Mouse (Mus musculus): ENCODE measurements around the gene Map6. TPM values are rescaled to one million over a fixed set of nuclear protein-coding genes. Genes with fewer than 3 reads are reported as not detected.

The Map6 gene
- polyA plus RNA-seq, 1 experiment, result 35.1 TPM

DNA sequence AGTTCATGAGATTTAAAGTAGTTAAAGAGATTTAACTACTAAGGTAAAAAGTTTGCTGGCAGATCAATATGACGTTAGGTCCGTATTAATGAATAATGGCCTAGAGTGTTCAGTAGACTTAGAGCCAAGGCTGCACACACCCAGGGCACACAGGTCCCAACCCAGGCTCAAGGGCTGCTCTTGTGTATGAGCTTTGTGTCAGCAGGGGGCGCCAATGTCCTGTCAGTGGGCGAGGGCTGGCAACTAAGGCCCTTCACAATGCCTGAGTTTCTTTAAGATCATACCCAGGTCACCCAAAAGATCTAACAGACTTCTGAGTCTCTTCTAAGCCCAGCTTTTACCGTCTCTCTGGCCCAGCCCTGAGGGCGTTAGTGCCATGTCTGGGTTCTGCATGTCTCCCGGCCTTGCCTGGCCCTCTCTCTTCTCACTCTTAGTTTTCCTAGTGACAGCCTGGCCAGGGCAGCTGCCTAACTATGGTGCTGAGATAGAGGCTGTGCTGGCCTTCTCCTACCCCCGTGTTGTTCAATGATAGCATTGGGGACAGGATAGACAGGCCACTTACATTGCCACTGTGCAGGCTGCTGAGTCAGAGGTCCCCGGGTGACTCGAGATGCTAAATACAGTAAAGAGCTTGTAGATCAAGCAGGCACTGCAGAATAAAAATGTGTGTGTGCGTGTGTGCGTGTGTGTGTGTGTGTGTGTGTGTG, 65.7 kb downstream of the Map6 start:
- H3K27me3 ChIP-seq (ENCODE audit: control insufficient read depth, insufficient read depth, insufficient read length), result no peaks in the 10 kb centered on the region
- TF ChIP-seq MYOD1 (IDR thresholded peaks at IDR 0.05; ENCODE audit: control insufficient read depth in 1 of 3, insufficient read length in 2 of 3, low read depth in 2 of 3), result no peak
- no peak for TF ChIP-seq CEBPB (IDR thresholded peaks at IDR 0.05; ENCODE audit: insufficient read depth, poor library complexity, severe bottlenecking)
- no peak for TF ChIP-seq TCF3 (IDR thresholded peaks at IDR 0.05; ENCODE audit: insufficient read length, low read depth)
- no peak for TF ChIP-seq POLR2AphosphoS2 (IDR thresholded peaks at IDR 0.05; ENCODE audit: insufficient read length, low read depth)
- TF ChIP-seq REST (IDR thresholded peaks at IDR 0.05; ENCODE audit: insufficient read depth, insufficient read length), result no peak
- TF ChIP-seq SRF (IDR thresholded peaks at IDR 0.05; ENCODE audit: control insufficient read depth, insufficient read length, low read depth), result no peak
- TF ChIP-seq POLR2A (IDR thresholded peaks at IDR 0.05; ENCODE audit: insufficient read length, low read depth), result no peak
- no peak overlapping the region for H3ac ChIP-seq (ENCODE audit: control insufficient read depth, insufficient read length)
- no peaks in the 10 kb centered on the region for H3K79me2 ChIP-seq (ENCODE audit: control insufficient read depth, insufficient read depth)
- H3K4me3 ChIP-seq, result no peak overlapping the region
- no peaks in the 10 kb centered on the region for H3K36me3 ChIP-seq (ENCODE audit: control insufficient read depth, insufficient read depth)
- no peak overlapping the region for H3K4me2 ChIP-seq (ENCODE audit: low read depth)

DNA sequence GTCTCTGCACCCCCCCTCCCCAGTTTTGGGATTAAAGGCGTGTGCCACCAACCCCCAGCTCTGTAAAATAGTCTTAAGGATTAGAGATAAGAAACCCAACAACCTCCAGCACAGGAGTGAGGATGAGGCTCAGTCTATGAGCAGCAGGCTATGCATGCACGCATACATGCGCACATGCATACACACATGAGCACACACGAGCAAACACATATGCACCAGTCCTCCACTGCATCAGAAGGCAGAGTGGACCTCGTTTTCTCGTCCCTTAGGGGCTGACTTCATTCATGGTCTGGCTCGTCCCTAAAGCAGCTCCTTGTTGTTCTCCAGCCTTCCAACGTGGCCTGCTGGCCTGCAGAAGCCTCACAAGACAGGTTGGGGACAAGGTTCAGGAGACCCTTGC, 73.5 kb downstream of the Map6 start:
- H3K79me2 ChIP-seq (ENCODE audit: control insufficient read depth, insufficient read depth), result no peaks in the 10 kb centered on the region

DNA sequence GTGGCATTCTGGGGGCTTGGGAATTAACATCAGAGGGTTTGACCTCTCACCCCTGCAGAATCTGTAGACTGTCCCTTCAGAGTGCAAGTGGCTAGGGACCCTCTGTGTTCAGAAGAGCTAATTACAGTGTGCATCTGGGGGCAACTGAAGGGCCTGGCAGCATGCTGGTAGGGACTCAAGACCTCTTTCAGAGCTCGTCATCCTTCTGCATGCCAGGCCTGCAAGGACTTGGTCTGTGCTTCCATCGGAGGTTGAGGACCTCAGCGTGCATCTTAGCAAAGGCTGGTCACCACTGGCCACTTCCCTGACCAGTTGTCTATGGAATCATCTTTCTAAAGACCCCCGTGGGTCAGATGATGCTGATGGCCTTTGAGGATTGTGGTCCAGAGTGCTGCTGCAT, 76.3 kb downstream of the Map6 start:
- H3K27me3 ChIP-seq (ENCODE audit: control insufficient read depth, insufficient read depth, insufficient read length), result no peaks in the 10 kb centered on the region
- no peak overlapping the region for H3K4me3 ChIP-seq
- no peak overlapping the region for H3ac ChIP-seq (ENCODE audit: control insufficient read depth, insufficient read length)
- H3K79me2 ChIP-seq (ENCODE audit: control insufficient read depth, insufficient read depth), result peaks cover 13% of the 10 kb centered on the region
- peaks cover 55% of the 10 kb centered on the region for H3K36me3 ChIP-seq (ENCODE audit: control insufficient read depth, insufficient read depth)
- TF ChIP-seq POLR2A (IDR thresholded peaks at IDR 0.05; ENCODE audit: insufficient read length, low read depth) (peak; percentile 44), POLR2AphosphoS2 (IDR thresholded peaks at IDR 0.05; ENCODE audit: insufficient read length, low read depth) (peak; percentile 96), SRF (IDR thresholded peaks at IDR 0.05; ENCODE audit: control insufficient read depth, insufficient read length, low read depth) (no peak), REST (IDR thresholded peaks at IDR 0.05; ENCODE audit: insufficient read depth, insufficient read length) (no peak), USF1 (IDR thresholded peaks at IDR 0.05; ENCODE audit: low read depth) (no peak), TCF3 (IDR thresholded peaks at IDR 0.05; ENCODE audit: insufficient read length, low read depth) (no peak), CEBPB (IDR thresholded peaks at IDR 0.05; ENCODE audit: insufficient read depth, poor library complexity, severe bottlenecking) (no peak), MYOD1 (IDR thresholded peaks at IDR 0.05; ENCODE audit: control insufficient read depth in 1 of 3, insufficient read length in 2 of 3, low read depth in 2 of 3) (no peak), E2F4 (IDR thresholded peaks at IDR 0.05; ENCODE audit: insufficient read depth) (no peak), TCF12 (IDR thresholded peaks at IDR 0.05; ENCODE audit: insufficient read depth, poor library complexity, severe bottlenecking) (no peak), MAX (IDR thresholded peaks at IDR 0.05; ENCODE audit: low read depth) (no peak), MYOG (IDR thresholded peaks at IDR 0.05; ENCODE audit: control insufficient read depth in 1 of 3, insufficient read depth in 1 of 3, insufficient read length in 2 of 3, low read depth in 2 of 3) (no peak)
- H3K4me2 ChIP-seq (ENCODE audit: low read depth), result no peak overlapping the region

More for the DNA sequence above, 73.5 kb downstream of the Map6 start:
- no peak overlapping the region for H3ac ChIP-seq (ENCODE audit: control insufficient read depth, insufficient read length)
- H3K36me3 ChIP-seq (ENCODE audit: control insufficient read depth, insufficient read depth), result peaks cover 28% of the 10 kb centered on the region
- no peak for TF ChIP-seq TCF12 (IDR thresholded peaks at IDR 0.05; ENCODE audit: insufficient read depth, poor library complexity, severe bottlenecking)
- TF ChIP-seq POLR2AphosphoS2 (IDR thresholded peaks at IDR 0.05; ENCODE audit: insufficient read length, low read depth), result peak; percentile 96
- TF ChIP-seq POLR2A (IDR thresholded peaks at IDR 0.05; ENCODE audit: insufficient read length, low read depth), result peak; percentile 61
- no peak for TF ChIP-seq TCF3 (IDR thresholded peaks at IDR 0.05; ENCODE audit: insufficient read length, low read depth)
- TF ChIP-seq USF1 (IDR thresholded peaks at IDR 0.05; ENCODE audit: low read depth), result no peak
- H3K27me3 ChIP-seq (ENCODE audit: control insufficient read depth, insufficient read depth, insufficient read length), result no peaks in the 10 kb centered on the region
- H3K4me3 ChIP-seq, result no peak overlapping the region
- no peak overlapping the region for H3K4me2 ChIP-seq (ENCODE audit: low read depth)

DNA sequence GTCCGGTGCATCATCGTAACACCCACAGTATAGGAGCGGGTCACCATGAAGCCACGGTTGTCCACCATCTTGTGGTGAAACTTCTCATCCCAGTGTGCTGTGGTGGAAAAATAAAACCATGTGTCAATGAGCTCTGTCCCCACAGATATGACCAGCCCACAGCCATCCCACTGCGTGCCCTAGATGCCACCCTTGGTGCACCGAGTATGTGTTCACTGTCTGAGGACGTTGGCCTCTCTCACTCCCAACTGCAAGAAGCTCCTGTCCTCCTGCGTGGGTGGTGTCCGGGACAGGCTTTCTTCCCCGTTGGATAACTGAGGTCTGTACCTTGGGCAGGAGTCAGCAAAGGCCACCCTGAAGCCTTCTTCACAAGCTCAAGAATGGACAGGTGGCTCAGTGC, 80.0 kb downstream of the Map6 start:
- H3K27me3 ChIP-seq (ENCODE audit: control insufficient read depth, insufficient read depth, insufficient read length), result no peaks in the 10 kb centered on the region
- TF ChIP-seq POLR2AphosphoS2 (IDR thresholded peaks at IDR 0.05; ENCODE audit: insufficient read length, low read depth), result peak; percentile 80
- no peak for TF ChIP-seq SRF (IDR thresholded peaks at IDR 0.05; ENCODE audit: control insufficient read depth, insufficient read length, low read depth)
- no peak for TF ChIP-seq CEBPB (IDR thresholded peaks at IDR 0.05; ENCODE audit: insufficient read depth, poor library complexity, severe bottlenecking)
- no peak for TF ChIP-seq MAX (IDR thresholded peaks at IDR 0.05; ENCODE audit: low read depth)
- TF ChIP-seq POLR2A (IDR thresholded peaks at IDR 0.05; ENCODE audit: insufficient read length, low read depth), result peak; percentile 51
- no peak for TF ChIP-seq TCF3 (IDR thresholded peaks at IDR 0.05; ENCODE audit: insufficient read length, low read depth)
- TF ChIP-seq E2F4 (IDR thresholded peaks at IDR 0.05; ENCODE audit: insufficient read depth), result no peak
- H3K4me2 ChIP-seq (ENCODE audit: low read depth), result peak overlapping the region; percentile 38
- H3K4me3 ChIP-seq, result no peak overlapping the region
- peaks cover 50% of the 10 kb centered on the region for H3K79me2 ChIP-seq (ENCODE audit: control insufficient read depth, insufficient read depth)
- H3ac ChIP-seq (ENCODE audit: control insufficient read depth, insufficient read length), result no peak overlapping the region
- peaks cover 71% of the 10 kb centered on the region for H3K36me3 ChIP-seq (ENCODE audit: control insufficient read depth, insufficient read depth)

DNA sequence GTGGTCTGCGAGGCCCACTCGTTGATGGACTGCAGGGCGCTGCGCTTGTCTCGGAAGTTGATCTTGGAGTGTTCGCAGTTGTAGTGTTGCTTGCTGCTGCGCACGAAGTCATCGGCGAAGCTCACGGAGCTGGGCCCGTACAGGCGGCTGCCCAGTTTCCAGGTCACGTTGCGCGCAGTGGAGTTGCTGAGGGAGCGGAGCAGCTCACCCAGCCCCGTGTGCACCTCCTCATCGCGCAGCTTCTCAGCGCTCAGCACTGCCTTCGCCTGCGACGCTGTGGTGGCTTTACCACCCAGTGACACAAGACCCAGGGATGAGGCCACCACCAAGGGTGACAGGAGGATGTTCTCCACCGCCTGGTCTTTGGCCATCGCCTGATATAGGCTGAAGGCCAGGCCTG, 81.6 kb downstream of the Map6 start:
- Histone ChIP-seq H3ac (ENCODE audit: control insufficient read depth, insufficient read length) (peak overlapping the region; percentile 23), H3K4me2 (ENCODE audit: low read depth) (peak overlapping the region; percentile 96), H3K79me2 (ENCODE audit: control insufficient read depth, insufficient read depth) (peaks cover 57% of the 10 kb centered on the region), H3K4me3 (peak overlapping the region; percentile 100), H3K27me3 (ENCODE audit: control insufficient read depth, insufficient read depth, insufficient read length) (no peaks in the 10 kb centered on the region), H3K36me3 (ENCODE audit: control insufficient read depth, insufficient read depth) (peaks cover 61% of the 10 kb centered on the region)
- TF ChIP-seq POLR2A (IDR thresholded peaks at IDR 0.05; ENCODE audit: insufficient read length, low read depth), result peak; percentile 74
- no peak for TF ChIP-seq MYOD1 (IDR thresholded peaks at IDR 0.05; ENCODE audit: control insufficient read depth in 1 of 3, insufficient read length in 2 of 3, low read depth in 2 of 3)

Measured in myocyte (in vitro differentiated cells).